Mouse (Mus musculus): Measurements from ENCODE around the gene Ptprs.

DNA sequence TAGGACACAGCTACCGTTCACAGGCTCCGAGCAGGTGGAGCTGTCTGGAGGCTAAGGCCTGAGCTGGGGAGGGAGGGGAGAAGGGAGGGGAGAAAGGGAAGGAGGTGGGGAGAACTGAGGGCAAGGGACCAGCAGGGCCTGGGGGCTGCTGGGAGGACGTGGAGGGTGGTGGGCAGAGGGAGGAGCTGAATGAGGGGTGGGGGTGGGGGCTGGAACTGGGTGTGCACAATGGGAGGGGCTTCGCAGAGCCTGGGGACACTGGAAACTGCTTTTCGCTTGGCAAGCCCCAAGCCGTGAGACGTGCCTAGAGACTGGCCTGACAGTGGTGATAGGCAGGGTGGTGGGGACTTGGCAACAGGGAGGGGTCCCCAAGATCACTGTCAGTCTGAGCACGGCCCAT, 7.0 kb downstream of the Ptprs start:
- TF ChIP-seq EP300 (optimal IDR thresholded peaks at IDR 0.05) (no peak), CTCF (IDR thresholded peaks at IDR 0.05; ENCODE audit: low read depth) (no peak)
